Mouse (Mus musculus) gastrocnemius, adult 2 months (tissue): ENCODE results near the gene Upk1a. TPM values are rescaled to one million over a fixed set of nuclear protein-coding genes. Genes with fewer than 3 reads are reported as not detected.

Experiments used
- DNase-seq: peaks from one replicate; pipeline ENCODE4 v3.0.0; 2022
- H3K27ac ChIP-seq: fragments of 200-600 bp; 2 replicates; pipeline ENCODE4 v1.8.1; 2022; ENCODE audit warnings: mild to moderate bottlenecking
- H3K4me3 ChIP-seq: fragments of 200-600 bp; 2 replicates; pipeline ENCODE4 v1.8.1; 2022; ENCODE audit warnings: mild to moderate bottlenecking, moderate library complexity
- CTCF ChIP-seq: fragments of 200-600 bp; IDR thresholded peaks from 2 replicates; pipeline ENCODE4 v1.8.1; 2022; ENCODE audit warnings: antibody characterized with exemption, mild to moderate bottlenecking, moderate library complexity
- intact Hi-C: fragments of 180-260 bp; cut with DNase I; formaldehyde crosslinking; loops from one replicate; pipeline ENCODE4 v1.15.1; 2025
- total RNA-seq, 2 experiments: library from RNA; stranded (reverse); gene quantifications; 2 replicates each; pipeline ENCODE4 v1.2.3; 2021

Gene Upk1a
- total RNA-seq, 2 experiments from 2014 or later, result 0.17 TPM; not detected in 1

DNA sequence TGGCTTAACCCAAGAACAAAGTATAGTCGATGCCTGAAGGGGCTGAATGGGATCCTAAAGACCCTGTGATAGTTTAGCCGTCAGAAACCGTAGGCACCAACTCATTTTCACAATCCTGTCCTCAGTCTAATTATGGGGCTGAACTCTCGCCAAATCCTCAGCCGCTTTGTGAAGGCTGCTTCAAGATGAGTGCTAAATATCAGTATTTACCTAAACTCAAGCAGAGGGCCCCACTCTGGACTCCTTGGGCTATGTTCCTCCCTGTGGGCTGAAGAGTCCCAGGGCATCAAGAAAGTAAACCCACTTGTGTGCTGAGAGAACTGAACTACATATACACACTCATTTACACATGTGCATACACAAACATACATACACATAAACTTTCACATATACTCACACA lies 15.8 kb downstream of the Upk1a start:
- DNase-seq, result no peak
- Histone ChIP-seq H3K4me3 (no peak overlapping the region), H3K27ac (no peak overlapping the region)
- intact Hi-C loops, result loop anchor here (10.0 kb wide), 1 partner anchor 378 kb away; the partner anchor contains the start of genes Fam187b and Lsr
- TF ChIP-seq CTCF, result no peak

DNA sequence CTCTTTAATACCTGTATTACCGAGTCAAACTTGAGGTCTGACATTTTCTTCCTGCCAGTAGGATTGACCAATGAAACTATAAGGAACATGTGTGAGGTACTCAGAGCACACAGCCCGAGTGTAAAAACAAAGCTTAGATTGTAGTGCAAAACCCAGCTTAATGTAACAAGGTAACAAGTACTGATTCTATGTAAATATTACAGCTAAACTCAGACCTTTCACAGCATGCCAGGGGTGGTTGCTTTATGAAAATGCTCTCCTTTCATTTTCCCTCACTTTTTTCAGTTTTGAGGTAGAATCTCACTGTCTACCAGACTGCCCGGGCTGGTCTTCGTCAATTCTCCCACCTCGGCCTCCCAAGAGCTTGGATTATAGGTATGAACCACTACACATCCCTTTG lies 16.6 kb downstream of the Upk1a start:
- Histone ChIP-seq H3K27ac (no peak overlapping the region), H3K4me3 (no peak overlapping the region)
- DNase-seq, result no peak
- no peak for TF ChIP-seq CTCF
- intact Hi-C loops, result loop anchor here (10.0 kb wide), 1 partner anchor 379 kb away; the partner anchor contains the start of genes Fam187b and Lsr

- no peak for DNase-seq
- intact Hi-C loops, result loop anchor here (10.0 kb wide), 1 partner anchor 380 kb away; the partner anchor contains the start of genes Fam187b and Lsr
- Histone ChIP-seq H3K4me3 (no peak overlapping the region), H3K27ac (no peak overlapping the region)
- no peak for TF ChIP-seq CTCF
Observed at GRCm38 (mm10) chr7:30594510-30595024, 18.1 kb downstream of the Upk1a start.

GRCm38 (mm10) chr7:30593579-30594509 lies 18.8 kb downstream of the Upk1a start:
- no peak for DNase-seq
- no peak for TF ChIP-seq CTCF
- intact Hi-C loops, result loop anchor here (10.0 kb wide), 1 partner anchor 381 kb away; the partner anchor contains the start of genes Fam187b and Lsr
- no peak overlapping the region for H3K4me3 ChIP-seq
- no peak overlapping the region for H3K27ac ChIP-seq

DNA sequence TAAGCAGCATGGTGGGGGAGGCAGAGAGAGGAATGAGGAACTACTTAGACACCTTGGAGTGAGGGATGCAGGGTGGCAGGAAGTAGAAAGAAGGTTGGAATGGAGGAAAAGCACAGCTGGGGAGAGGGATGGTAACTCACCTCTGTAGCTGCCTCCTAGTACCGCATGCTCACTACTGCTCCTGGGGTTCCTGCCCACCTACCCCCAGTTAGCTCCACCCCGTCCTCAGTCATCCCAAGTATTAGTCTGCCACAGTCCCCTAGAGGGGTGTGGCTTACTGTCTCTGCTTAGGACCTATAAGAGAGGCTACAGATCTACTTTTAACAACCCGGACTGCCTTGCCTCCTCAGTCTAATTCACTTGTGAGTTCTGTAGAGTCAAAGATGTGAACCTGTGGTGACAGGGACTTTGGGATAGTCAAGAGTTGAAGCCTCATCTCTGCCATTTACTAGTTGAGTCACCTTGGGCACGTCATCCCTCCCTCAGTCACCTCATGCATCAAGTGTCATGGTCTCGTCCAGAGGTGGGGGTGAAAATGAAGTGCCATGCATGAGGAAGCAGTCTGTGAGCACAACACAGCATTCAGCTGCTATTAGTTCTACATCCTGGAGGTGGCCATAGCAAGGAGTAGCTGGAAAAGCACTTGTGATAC lies 19.7 kb downstream of the Upk1a start:
- H3K27ac ChIP-seq, result no peak overlapping the region
- intact Hi-C loops, result loop anchor here (10.0 kb wide), 1 partner anchor 382 kb away; the partner anchor contains the start of genes Fam187b and Lsr
- H3K4me3 ChIP-seq, result no peak overlapping the region
- no peak for DNase-seq
- TF ChIP-seq CTCF, result no peak

DNA sequence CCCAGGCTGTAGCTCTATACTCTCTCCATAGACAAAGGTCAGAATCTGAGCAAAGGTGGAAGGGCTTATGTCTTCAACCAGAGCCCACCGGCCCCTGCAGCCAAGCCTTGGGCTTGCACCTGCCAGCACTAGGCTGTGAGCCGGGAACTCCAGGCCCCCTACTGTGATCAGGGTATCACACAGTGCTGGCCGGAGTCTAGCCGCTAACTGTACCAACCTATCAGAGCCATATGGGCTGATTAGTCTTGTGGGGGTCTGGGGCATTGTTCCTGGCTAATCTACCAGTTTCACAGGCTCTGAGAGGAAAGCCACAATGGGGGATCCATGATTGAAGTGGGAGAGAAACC lies 21.1 kb downstream of the Upk1a start:
- DNase-seq, result no peak
- intact Hi-C loops, result loop anchor here (10.0 kb wide), 1 partner anchor 383 kb away; the partner anchor contains the start of genes Fam187b and Lsr
- TF ChIP-seq CTCF, result no peak
- Histone ChIP-seq H3K27ac (no peak overlapping the region), H3K4me3 (no peak overlapping the region)

DNA sequence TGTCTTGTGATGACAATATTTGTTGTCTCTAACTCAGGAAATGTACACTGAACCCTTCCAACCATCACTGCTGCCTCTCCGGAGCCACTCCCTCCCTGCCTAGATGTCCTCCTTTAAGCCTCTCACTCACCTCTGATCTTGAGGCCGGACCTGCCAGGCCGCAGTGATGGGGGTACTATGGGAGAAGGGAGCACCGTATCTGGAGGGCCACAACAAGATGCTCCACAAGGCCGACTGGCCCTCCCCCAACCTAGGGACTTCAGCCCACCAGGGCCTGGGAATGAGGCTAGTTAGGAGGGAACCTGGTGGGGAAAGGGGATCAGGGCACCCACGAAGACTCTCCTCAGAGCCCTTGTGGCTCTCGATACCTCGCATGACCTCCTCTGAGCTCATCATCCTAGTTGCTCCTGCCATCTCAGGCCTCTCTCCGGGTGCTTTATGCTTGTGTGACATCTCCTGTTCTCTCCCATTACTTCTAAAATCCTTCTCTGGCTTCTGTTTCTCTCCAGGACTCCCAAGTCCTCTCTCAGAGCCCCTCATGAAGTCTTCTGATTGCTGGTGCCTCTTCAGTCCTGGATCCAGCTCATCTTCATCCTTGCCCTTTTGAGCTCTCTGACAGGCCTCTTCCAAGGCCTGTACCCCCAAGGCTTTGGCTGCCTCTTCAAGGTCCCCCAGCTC lies 21.6 kb downstream of the Upk1a start:
- TF ChIP-seq CTCF, result no peak
- Histone ChIP-seq H3K27ac (no peak overlapping the region), H3K4me3 (no peak overlapping the region)
- intact Hi-C loops, result loop anchor here (10.0 kb wide), 1 partner anchor 384 kb away; the partner anchor contains the start of genes Fam187b and Lsr
- no peak for DNase-seq

- peak; percentile 97 for TF ChIP-seq CTCF
- peak; percentile 89 for DNase-seq
- Histone ChIP-seq H3K4me3 (peak overlapping the region; percentile 98), H3K27ac (peak overlapping the region; percentile 97)
- intact Hi-C loops, result loop anchor here (1.0 to 10.0 kb wide), 3 partner anchors 24 to 385 kb away; partner anchors contain the start of genes Fam187b and Lsr
Observed at GRCm38 (mm10) chr7:30589435-30590301, 23.0 kb downstream of the Upk1a start.

DNA sequence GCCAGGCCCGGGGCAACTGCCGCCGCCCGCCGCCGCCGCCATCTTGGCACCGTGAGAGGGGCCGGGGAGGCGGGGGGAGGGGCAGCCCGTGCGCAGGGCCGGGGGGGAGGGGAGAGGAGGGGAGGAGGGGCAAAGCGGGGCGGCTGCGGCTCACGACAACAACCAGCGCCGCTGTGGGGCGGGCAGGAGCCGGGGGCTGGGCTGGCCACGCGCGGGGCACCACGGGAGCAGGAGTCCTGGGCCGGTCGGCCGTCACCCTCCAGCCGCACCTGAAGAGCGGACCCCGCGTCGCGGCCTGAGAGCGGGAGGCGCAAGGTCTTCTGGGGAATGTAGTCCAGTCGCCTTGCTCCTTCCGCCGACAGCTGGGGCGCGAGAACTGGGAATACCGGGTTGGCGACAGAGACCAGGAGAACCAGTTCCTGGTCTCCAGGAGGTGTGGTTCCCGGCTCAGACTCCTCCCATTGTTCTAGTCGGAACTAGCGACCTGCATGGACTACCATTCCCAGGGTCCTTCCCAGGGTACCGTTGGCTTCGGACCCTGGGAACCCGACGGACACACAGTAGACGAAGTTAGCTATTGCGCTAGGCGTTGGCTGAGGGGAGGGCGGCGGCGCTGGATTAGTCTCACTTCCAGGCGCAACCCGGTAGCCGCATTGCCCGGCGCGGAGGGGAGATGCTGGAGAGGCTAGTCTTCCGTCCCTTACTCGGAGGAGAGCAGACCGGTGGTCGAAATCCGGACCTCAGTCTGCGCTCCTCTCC lies 23.8 kb downstream of the Upk1a start, which contains the start of gene Kmt2b:
Kmt2b (minus strand) TSS at position 51 of the 759 bp plus-strand sequence.
- TF ChIP-seq CTCF, result no peak
- peak; percentile 99 for DNase-seq
- intact Hi-C loops, result loop anchor here (1.0 to 2.0 kb wide), 2 partner anchors 24 to 34 kb away; no protein-coding TSS in a partner anchor
- peak within 1 kb of the TSS; percentile 98 for H3K4me3 ChIP-seq
- peak within 1 kb of the TSS; percentile 97 for H3K27ac ChIP-seq

- Histone ChIP-seq H3K4me3 (peak overlapping the region; percentile 98), H3K27ac (peak overlapping the region; percentile 97)
- TF ChIP-seq CTCF, result no peak
- intact Hi-C loops, result loop anchor here (2.0 kb wide), 1 partner anchor 33 kb away; no protein-coding TSS in a partner anchor
- DNase-seq, result no peak
Observed at GRCm38 (mm10) chr7:30587842-30588667, 24.6 kb downstream of the Upk1a start.
